Mouse (Mus musculus) embryonic facial prominence, embryonic 12.5 days (tissue): ENCODE results near the gene Pik3r1. TPM values are rescaled to one million over a fixed set of nuclear protein-coding genes. Genes with fewer than 3 reads are reported as not detected.

Experiments
- ATAC-seq: fragments of 200-750 bp; cut with Nextera tagmentation; 2 replicates; pipeline ENCODE4 v1.8.0; 2017; ENCODE audit not compliant: insufficient number of reproducible peaks, insufficient read depth, low FRiP score, low TSS enrichment
- H3K27ac ChIP-seq: fragments of 300-500 bp; sonication (generic); 2 replicates; pipeline ENCODE4 v1.5.1; 2016; ENCODE audit warnings: mild to moderate bottlenecking
- H3K27me3 ChIP-seq: fragments of 300-500 bp; sonication (generic); 2 replicates; pipeline ENCODE4 v1.6.1; 2016; ENCODE audit warnings: mild to moderate bottlenecking, moderate library complexity
- H3K36me3 ChIP-seq: fragments of 300-500 bp; sonication (generic); 2 replicates; pipeline ENCODE4 v1.6.1; 2016; ENCODE audit warnings: mild to moderate bottlenecking
- H3K4me1 ChIP-seq: fragments of 300-500 bp; sonication (generic); 2 replicates; pipeline ENCODE4 v1.6.1; 2016
- H3K4me2 ChIP-seq: fragments of 300-500 bp; sonication (generic); replicated peaks from 2 replicates; pipeline ENCODE4 v1.6.1; 2016; ENCODE audit warnings: mild to moderate bottlenecking, moderate library complexity
- H3K4me3 ChIP-seq: fragments of 300-500 bp; sonication (generic); 2 replicates; pipeline ENCODE4 v1.5.1; 2016; ENCODE audit warnings: mild to moderate bottlenecking
- H3K9ac ChIP-seq: fragments of 300-500 bp; sonication (generic); 2 replicates; pipeline ENCODE4 v1.6.1; 2016; ENCODE audit warnings: mild to moderate bottlenecking, moderate library complexity
- H3K9me3 ChIP-seq: fragments of 300-500 bp; sonication (generic); 2 replicates; pipeline ENCODE4 v1.6.1; 2016; ENCODE audit warnings: mild to moderate bottlenecking, moderate library complexity
- WGBS: fragments of 180-500 bp; shearing (Covaris S2); methylation state at CpG from one replicate; pipeline ENCODE4 v1.1.7; 2016; 5-methylcytosine and 5-hydroxymethylcytosine counted together
- polyA plus RNA-seq: library from polyadenylated mRNA; unstranded; fragments of >200 nt; fragmentation: Nextera tagmentation; extraction: Ambion mirVana; gene quantifications from 2 replicates; pipeline ENCODE4 v1.2.1, GENCODE M21; 2016

Pik3r1 gene
- polyA plus RNA-seq, 1 experiment from 2014 or later = 36.1 TPM

DNA sequence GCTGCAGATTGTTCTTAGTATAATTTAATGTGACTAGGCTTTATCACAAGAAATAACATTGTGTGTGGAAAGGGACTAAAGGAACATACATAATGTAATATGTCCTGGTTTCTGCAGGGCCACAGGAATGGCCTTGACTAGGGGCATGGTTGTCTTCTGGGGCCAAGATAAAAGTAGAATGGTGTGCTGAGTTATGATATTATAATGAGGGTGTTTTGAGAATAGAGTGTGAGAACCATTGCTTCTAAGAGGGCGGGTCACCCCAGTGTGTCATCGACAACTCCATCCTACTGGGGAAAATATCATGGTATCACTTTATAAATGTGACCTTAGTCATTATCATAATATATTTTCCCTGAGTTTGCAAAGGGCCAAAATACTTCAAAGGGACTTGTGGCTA, 115.9 kb downstream of the Pik3r1 start:
- Histone ChIP-seq H3K4me3 (no peak overlapping the region), H3K27me3 (no peaks in the 10 kb centered on the region), H3K4me2 (no peak overlapping the region), H3K9ac (no peak overlapping the region), H3K27ac (no peak overlapping the region), H3K4me1 (no peaks in the 10 kb centered on the region), H3K9me3 (no peaks in the 10 kb centered on the region), H3K36me3 (no peaks in the 10 kb centered on the region)
- no peak for ATAC-seq
- WGBS = 93% methylated on average over 2 of the region's 2 CpGs

DNA sequence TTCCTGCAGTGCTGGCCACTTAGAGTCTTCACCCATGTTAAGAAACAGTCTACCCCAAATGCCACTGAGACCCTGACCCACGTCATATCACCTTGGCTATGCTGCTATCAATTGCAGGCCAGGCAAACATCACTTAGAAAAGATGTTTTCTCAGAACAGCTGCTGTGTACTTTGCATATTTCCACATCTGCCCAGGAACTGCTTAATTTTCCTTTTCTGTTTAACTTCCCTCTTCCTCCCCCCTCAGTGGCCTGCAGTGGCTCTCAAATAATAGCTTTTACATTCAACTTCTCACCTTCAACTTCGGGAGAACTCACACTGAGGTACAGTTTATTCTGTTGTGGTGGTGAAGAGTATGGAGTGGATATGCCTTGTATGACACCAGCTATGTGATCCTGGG, 126.4 kb downstream of the Pik3r1 start:
- no peak overlapping the region for H3K4me2 ChIP-seq
- no peaks in the 10 kb centered on the region for H3K36me3 ChIP-seq
- no peak overlapping the region for H3K27ac ChIP-seq
- 66% methylated on average over 2 of the region's 2 CpGs for WGBS
- no peaks in the 10 kb centered on the region for H3K9me3 ChIP-seq
- no peak overlapping the region for H3K9ac ChIP-seq
- no peak for ATAC-seq
- H3K27me3 ChIP-seq = no peaks in the 10 kb centered on the region
- H3K4me3 ChIP-seq = no peak overlapping the region
- H3K4me1 ChIP-seq = no peaks in the 10 kb centered on the region

DNA sequence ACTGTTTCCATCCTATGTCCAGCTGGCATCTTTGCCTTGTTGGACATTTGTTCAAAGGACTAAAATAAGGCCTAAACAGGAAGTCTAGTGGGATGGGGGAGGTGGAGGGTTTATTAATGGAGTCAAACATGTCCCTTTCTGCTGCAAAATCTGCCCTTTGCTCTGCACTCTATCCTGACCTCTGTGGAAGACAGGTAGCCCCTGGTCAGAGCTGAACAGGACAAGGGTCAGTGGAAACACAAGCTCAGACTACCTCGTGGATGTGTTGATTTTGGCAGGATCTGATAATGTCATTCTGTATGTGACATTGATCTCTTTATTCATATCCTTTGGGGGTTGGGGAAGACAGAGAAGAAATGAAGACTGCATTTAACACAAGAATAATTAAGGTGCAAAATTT, 132.2 kb downstream of the Pik3r1 start:
- ATAC-seq = no peak
- H3K27ac ChIP-seq = no peak overlapping the region
- H3K27me3 ChIP-seq = no peaks in the 10 kb centered on the region
- H3K4me3 ChIP-seq = no peak overlapping the region
- no peak overlapping the region for H3K4me2 ChIP-seq
- no peaks in the 10 kb centered on the region for H3K4me1 ChIP-seq
- no peaks in the 10 kb centered on the region for H3K9me3 ChIP-seq
- no peaks in the 10 kb centered on the region for H3K36me3 ChIP-seq
- WGBS = 52% methylated on average over 1 of the region's 1 CpGs
- no peak overlapping the region for H3K9ac ChIP-seq

DNA sequence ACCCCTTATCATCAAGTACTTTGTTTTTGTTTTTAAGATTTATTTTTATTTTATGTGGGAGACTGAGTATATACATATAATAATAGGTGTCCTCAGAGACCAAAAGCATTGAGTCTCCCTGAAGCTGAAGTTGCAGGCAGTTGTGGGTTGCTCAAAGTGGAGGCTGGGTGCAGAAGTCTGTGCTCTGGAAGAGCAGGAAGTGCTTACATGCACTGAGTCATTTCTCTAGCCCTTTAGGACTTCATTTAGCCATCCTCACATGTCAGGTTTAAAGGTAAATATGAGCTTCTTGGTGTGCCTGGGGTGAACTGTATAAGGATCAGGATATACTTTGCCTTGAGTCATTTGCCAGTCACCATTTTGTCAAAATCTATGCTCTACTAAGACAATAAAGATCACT, 133.6 kb downstream of the Pik3r1 start:
- Histone ChIP-seq H3K9me3 (no peaks in the 10 kb centered on the region), H3K9ac (no peak overlapping the region), H3K27me3 (no peaks in the 10 kb centered on the region), H3K4me2 (no peak overlapping the region), H3K4me1 (no peaks in the 10 kb centered on the region), H3K4me3 (no peak overlapping the region), H3K36me3 (no peaks in the 10 kb centered on the region), H3K27ac (no peak overlapping the region)
- no peak for ATAC-seq

DNA sequence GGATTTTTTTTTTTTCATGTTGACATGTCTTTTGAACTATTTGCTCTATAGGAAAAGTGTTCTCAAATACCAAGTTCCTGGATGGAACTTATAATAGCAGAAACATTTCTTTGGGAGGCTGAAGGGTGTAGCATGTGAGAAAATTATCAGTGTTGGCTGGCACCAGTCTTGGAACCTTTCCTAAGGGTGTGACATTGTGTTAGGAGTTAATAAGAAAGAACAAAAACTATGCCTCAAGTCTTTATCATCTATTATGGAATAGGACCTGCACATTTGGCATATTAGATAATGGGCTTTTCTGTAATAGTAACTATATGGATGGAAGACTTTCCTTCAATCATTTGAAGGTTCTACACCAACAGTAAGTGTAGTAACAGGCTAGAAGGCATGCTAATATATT, 134.4 kb downstream of the Pik3r1 start:
- Histone ChIP-seq H3K4me1 (no peaks in the 10 kb centered on the region), H3K27me3 (no peaks in the 10 kb centered on the region), H3K27ac (no peak overlapping the region), H3K4me2 (no peak overlapping the region), H3K9me3 (no peaks in the 10 kb centered on the region), H3K36me3 (no peaks in the 10 kb centered on the region), H3K9ac (no peak overlapping the region), H3K4me3 (no peak overlapping the region)
- no peak for ATAC-seq

DNA sequence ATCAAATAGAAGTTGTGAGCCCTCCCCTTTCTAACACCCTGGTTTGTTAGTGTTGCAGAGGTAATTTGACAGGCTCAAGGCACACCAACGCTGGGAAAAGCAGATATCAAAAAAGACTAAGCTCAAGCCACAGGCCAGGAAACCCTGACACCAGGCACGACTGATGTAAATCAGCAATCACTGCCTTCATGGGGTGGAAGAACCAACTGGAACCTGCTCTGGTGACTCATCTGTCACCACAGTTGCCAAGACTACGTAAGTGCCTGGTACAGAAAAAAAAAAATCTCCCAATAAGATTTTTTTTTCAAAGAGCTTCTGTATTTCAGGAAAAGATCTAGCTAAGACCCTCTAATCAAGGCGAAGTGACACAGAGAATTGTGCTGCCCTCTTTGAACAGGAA, 135.2 kb downstream of the Pik3r1 start:
- no peak overlapping the region for H3K27ac ChIP-seq
- WGBS = 72% methylated on average over 4 of the region's 4 CpGs
- ATAC-seq = no peak
- no peaks in the 10 kb centered on the region for H3K4me1 ChIP-seq
- H3K9ac ChIP-seq = no peak overlapping the region
- no peak overlapping the region for H3K4me3 ChIP-seq
- H3K27me3 ChIP-seq = no peaks in the 10 kb centered on the region
- no peaks in the 10 kb centered on the region for H3K36me3 ChIP-seq
- no peaks in the 10 kb centered on the region for H3K9me3 ChIP-seq
- no peak overlapping the region for H3K4me2 ChIP-seq

DNA sequence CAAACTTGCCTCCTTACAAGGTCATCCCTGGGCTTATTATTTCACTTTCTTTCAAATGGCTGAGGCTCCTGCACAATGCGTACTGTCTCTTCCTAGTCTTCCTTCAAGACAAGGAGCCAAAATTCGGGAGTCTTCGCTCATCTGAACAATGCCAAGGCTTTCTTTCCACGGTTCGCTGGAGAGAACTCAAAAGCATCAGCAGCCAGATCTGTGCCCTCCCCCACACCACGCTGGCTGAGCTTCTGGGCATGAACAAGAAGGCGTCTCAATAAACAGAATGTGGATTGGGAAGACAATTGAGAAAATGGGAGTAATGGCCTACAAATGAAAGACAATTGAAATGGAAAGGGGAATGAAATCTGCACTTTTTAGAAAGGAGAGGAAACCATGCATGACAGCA, 136.5 kb downstream of the Pik3r1 start:
- Histone ChIP-seq H3K27ac (no peak overlapping the region), H3K27me3 (no peaks in the 10 kb centered on the region), H3K9ac (no peak overlapping the region), H3K4me1 (no peaks in the 10 kb centered on the region), H3K4me3 (no peak overlapping the region), H3K9me3 (no peaks in the 10 kb centered on the region), H3K36me3 (no peaks in the 10 kb centered on the region), H3K4me2 (no peak overlapping the region)
- 74% methylated on average over 7 of the region's 7 CpGs for WGBS
- ATAC-seq = no peak
